Mouse (Mus musculus): Measurements from ENCODE around the gene Rgsl1. TPM values are rescaled to one million over a fixed set of nuclear protein-coding genes. Genes with fewer than 3 reads are reported as not detected.
A peak's percentile ranks its signal among the peaks of the same experiment; 100 is the strongest.

Rgsl1 gene
- polyA plus RNA-seq, 1 experiment from 2014 or later = 0.07 TPM

DNA sequence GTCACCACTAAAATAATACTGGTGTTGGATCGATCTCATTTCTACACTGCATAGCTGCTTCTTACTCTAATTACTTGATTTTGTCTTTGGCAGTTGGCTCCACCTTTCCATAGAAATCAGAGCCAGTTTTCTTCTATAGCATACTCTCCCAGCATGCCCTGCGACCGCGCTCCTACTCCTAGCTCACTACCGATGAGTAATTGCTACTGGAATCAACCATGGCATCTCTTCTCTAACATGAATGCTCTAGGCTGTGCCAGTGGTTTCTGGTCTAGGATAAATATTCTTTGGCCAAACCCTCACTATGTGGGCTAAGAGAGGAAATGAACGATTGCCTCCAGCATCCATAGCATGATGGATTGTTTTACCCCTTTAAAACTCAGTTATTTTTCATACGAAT lies 2.5 kb upstream of the Rgsl1 start:
- H3K36me3 ChIP-seq (ENCODE audit: control insufficient read depth, insufficient read depth, low read length) = no peaks in the 10 kb centered on the region
- no peak for DNase-seq (ENCODE audit: low spot score)
- no peak for ATAC-seq (ENCODE audit: insufficient number of reproducible peaks, low FRiP score, low TSS enrichment, low read depth)
- H3K4me3 ChIP-seq (ENCODE audit: low read depth, low read length) = no peak overlapping the region
- WGBS = 92% methylated on average over 7 of the region's 7 CpGs
- H3K4me2 ChIP-seq (ENCODE audit: low read depth, severe bottlenecking) = no peak overlapping the region
- H3K9me3 ChIP-seq (ENCODE audit: control insufficient read depth, low read length) = no peaks in the 10 kb centered on the region
- no peak overlapping the region for H3K9ac ChIP-seq (ENCODE audit: low read length)
- 0 out of 2 replicates have a peak, but pooled peaks cover under 1% of the 10 kb centered on the region for H3K4me1 ChIP-seq (ENCODE audit: control insufficient read depth, insufficient read depth, low read length)
- no peaks in the 10 kb centered on the region for H3K27me3 ChIP-seq (ENCODE audit: control insufficient read depth, insufficient read depth, low read length)
- H3K27ac ChIP-seq (replicated peaks; ENCODE audit: low read depth, low read length) = no peak overlapping the region

DNA sequence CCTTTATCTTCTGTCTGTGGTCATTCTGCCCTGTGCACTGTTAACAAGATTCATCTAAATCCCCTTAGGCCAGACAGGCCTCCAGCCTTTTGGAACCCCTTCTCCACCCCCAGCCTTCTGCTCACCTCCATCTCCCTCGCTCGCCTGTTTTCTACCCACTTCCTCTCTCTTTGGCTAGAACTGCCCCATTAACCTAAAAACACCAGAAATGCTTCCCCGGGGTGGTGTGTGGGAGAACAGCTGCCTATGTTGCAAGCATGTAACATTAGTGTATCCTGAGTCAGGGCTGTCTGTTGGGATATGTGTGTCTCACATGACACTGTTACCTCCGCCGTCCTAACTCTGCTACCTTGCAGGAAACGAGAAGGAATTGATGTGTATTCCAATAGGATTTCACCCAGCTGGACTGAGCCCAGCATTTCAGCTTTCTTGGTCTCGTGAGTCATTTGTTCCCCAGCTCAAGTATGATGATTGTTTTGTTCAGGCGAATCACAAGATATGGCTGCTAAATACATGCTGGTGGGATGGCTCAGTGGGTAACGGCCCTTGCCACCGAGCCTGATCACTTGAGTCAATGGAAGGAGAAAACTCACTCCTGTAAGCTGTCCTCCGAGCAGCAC lies 1.7 kb downstream of the Rgsl1 start:
- no peak overlapping the region for H3K4me2 ChIP-seq (ENCODE audit: low read depth, severe bottlenecking)
- no peaks in the 10 kb centered on the region for H3K27me3 ChIP-seq (ENCODE audit: control insufficient read depth, insufficient read depth, low read length)
- WGBS = 88% methylated on average over 11 of the region's 11 CpGs
- DNase-seq (ENCODE audit: low spot score) = no peak
- no peaks in the 10 kb centered on the region for H3K36me3 ChIP-seq (ENCODE audit: control insufficient read depth, insufficient read depth, low read length)
- no peak for ATAC-seq (ENCODE audit: insufficient number of reproducible peaks, low FRiP score, low TSS enrichment, low read depth)
- H3K9ac ChIP-seq (ENCODE audit: low read length) = no peak overlapping the region
- H3K9me3 ChIP-seq (ENCODE audit: control insufficient read depth, low read length) = no peaks in the 10 kb centered on the region
- H3K4me3 ChIP-seq (ENCODE audit: low read depth, low read length) = no peak overlapping the region
- no peak overlapping the region for H3K27ac ChIP-seq (replicated peaks; ENCODE audit: low read depth, low read length)
- no peaks in the 10 kb centered on the region for H3K4me1 ChIP-seq (ENCODE audit: control insufficient read depth, insufficient read depth, low read length)

DNA sequence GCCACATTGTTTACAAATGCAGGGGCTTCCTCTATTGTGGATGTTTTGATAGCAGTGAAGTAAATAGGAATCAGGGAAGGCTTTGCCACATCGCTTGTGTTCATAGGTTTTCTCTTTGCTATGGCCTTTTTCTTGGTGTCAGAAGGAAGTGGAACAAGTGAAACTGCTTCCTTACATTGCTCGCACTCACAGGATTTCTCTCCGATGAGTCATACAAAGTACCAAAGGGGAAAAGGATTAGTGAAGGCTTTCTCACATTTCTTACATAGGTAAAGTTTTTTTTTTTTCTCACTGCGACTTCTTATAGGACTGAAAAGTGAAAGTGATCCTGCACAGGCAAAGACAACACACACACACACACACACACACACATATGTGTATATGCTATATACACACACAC lies 7.9 kb downstream of the Rgsl1 start:
- Histone ChIP-seq H3K9ac (ENCODE audit: low read length) (no peak overlapping the region), H3K4me2 (ENCODE audit: low read depth, severe bottlenecking) (no peak overlapping the region), H3K27me3 (ENCODE audit: control insufficient read depth, insufficient read depth, low read length) (no peaks in the 10 kb centered on the region), H3K9me3 (ENCODE audit: control insufficient read depth, low read length) (no peaks in the 10 kb centered on the region), H3K27ac (replicated peaks; ENCODE audit: low read depth, low read length) (no peak overlapping the region), H3K4me1 (ENCODE audit: control insufficient read depth, insufficient read depth, low read length) (no peaks in the 10 kb centered on the region), H3K36me3 (ENCODE audit: control insufficient read depth, insufficient read depth, low read length) (no peaks in the 10 kb centered on the region), H3K4me3 (ENCODE audit: low read depth, low read length) (no peak overlapping the region)
- ATAC-seq (ENCODE audit: insufficient number of reproducible peaks, low FRiP score, low TSS enrichment, low read depth) = no peak
- 89% methylated on average over 4 of the region's 4 CpGs for WGBS
- DNase-seq (ENCODE audit: low spot score) = no peak

DNA sequence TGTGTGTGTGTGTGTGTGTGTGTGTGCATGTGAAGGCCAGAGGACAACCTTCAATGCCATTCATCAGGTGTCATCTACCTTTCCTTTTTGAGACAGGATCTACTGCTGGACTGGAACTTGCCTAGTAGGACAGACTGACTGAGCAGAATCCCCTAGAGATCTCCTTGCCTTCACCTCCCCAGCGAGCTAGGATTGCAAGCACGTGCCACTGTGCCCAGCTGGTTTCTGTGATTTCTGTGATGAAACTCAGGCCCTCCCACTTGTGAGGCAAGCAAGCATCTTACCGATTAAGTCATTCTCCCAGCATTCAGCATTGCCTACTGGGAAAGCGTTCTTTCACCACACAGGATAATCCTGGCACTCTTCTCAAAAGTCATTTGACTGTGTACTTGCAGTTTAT lies 13.2 kb downstream of the Rgsl1 start:
- ATAC-seq (ENCODE audit: insufficient number of reproducible peaks, low FRiP score, low TSS enrichment, low read depth) (no peak), DNase-seq (ENCODE audit: low spot score) (no peak)
- 74% methylated on average over 4 of the region's 4 CpGs for WGBS
- no peaks in the 10 kb centered on the region for H3K9me3 ChIP-seq (ENCODE audit: control insufficient read depth, low read length)
- no peak overlapping the region for H3K4me2 ChIP-seq (ENCODE audit: low read depth, severe bottlenecking)
- no peak overlapping the region for H3K4me3 ChIP-seq (ENCODE audit: low read depth, low read length)
- H3K36me3 ChIP-seq (ENCODE audit: control insufficient read depth, insufficient read depth, low read length) = no peaks in the 10 kb centered on the region
- no peak overlapping the region for H3K27ac ChIP-seq (replicated peaks; ENCODE audit: low read depth, low read length)
- H3K4me1 ChIP-seq (ENCODE audit: control insufficient read depth, insufficient read depth, low read length) = no peaks in the 10 kb centered on the region
- H3K27me3 ChIP-seq (ENCODE audit: control insufficient read depth, insufficient read depth, low read length) = no peaks in the 10 kb centered on the region
- no peak overlapping the region for H3K9ac ChIP-seq (ENCODE audit: low read length)

DNA sequence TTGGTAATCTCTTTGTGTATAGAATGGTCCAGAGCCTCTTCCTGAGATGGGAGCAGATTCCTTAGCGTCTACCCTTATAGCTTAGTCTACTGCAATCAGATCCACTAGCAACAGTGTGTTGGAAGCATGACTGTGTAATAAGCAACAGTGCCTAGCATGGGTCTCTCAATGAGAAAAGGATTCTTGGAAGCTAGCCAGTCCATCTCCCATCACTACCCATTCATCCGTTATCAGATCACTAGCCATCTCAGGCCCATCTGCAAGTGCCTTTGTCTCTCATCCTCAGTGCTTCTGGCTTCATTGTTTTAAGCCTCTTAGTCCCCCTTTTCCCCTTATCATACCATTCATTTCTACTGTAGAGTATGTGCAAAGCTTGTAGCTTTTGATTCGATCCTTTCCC lies 23.7 kb downstream of the Rgsl1 start:
- no peaks in the 10 kb centered on the region for H3K9me3 ChIP-seq (ENCODE audit: control insufficient read depth, low read length)
- no peaks in the 10 kb centered on the region for H3K27me3 ChIP-seq (ENCODE audit: control insufficient read depth, insufficient read depth, low read length)
- no peak overlapping the region for H3K9ac ChIP-seq (ENCODE audit: low read length)
- WGBS = 87% methylated on average over 3 of the region's 3 CpGs
- H3K27ac ChIP-seq (replicated peaks; ENCODE audit: low read depth, low read length) = no peak overlapping the region
- no peaks in the 10 kb centered on the region for H3K36me3 ChIP-seq (ENCODE audit: control insufficient read depth, insufficient read depth, low read length)
- DNase-seq (ENCODE audit: low spot score) (no peak), ATAC-seq (ENCODE audit: insufficient number of reproducible peaks, low FRiP score, low TSS enrichment, low read depth) (no peak)
- H3K4me2 ChIP-seq (ENCODE audit: low read depth, severe bottlenecking) = no peak overlapping the region
- no peaks in the 10 kb centered on the region for H3K4me1 ChIP-seq (ENCODE audit: control insufficient read depth, insufficient read depth, low read length)
- no peak overlapping the region for H3K4me3 ChIP-seq (ENCODE audit: low read depth, low read length)

DNA sequence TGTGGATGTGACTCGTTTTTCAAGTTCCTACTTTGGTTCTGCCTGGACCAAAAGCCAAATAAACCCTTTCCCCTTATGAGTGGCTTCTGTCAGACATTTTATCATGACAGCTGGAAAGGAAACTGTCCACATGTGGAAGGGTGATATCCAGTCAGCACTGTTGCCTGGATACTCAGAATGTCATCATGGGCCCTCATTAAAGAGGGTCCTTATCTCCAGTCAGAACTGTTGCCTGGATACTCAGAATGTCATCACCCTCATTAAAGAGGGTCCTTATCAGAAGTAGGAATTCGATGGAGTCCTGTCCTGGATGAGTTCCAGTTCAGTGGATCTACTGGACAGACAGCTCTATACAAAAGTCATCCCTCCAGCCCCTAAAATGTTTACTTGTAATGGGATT lies 29.7 kb downstream of the Rgsl1 start:
- H3K9ac ChIP-seq (ENCODE audit: low read length) = no peak overlapping the region
- H3K36me3 ChIP-seq (ENCODE audit: control insufficient read depth, insufficient read depth, low read length) = no peaks in the 10 kb centered on the region
- H3K27ac ChIP-seq (replicated peaks; ENCODE audit: low read depth, low read length) = no peak overlapping the region
- DNase-seq (ENCODE audit: low spot score) (no peak), ATAC-seq (ENCODE audit: insufficient number of reproducible peaks, low FRiP score, low TSS enrichment, low read depth) (no peak)
- no peaks in the 10 kb centered on the region for H3K4me1 ChIP-seq (ENCODE audit: control insufficient read depth, insufficient read depth, low read length)
- no peaks in the 10 kb centered on the region for H3K9me3 ChIP-seq (ENCODE audit: control insufficient read depth, low read length)
- H3K27me3 ChIP-seq (ENCODE audit: control insufficient read depth, insufficient read depth, low read length) = no peaks in the 10 kb centered on the region
- H3K4me2 ChIP-seq (ENCODE audit: low read depth, severe bottlenecking) = no peak overlapping the region
- H3K4me3 ChIP-seq (ENCODE audit: low read depth, low read length) = no peak overlapping the region
- WGBS = 72% methylated on average over 2 of the region's 2 CpGs

DNA sequence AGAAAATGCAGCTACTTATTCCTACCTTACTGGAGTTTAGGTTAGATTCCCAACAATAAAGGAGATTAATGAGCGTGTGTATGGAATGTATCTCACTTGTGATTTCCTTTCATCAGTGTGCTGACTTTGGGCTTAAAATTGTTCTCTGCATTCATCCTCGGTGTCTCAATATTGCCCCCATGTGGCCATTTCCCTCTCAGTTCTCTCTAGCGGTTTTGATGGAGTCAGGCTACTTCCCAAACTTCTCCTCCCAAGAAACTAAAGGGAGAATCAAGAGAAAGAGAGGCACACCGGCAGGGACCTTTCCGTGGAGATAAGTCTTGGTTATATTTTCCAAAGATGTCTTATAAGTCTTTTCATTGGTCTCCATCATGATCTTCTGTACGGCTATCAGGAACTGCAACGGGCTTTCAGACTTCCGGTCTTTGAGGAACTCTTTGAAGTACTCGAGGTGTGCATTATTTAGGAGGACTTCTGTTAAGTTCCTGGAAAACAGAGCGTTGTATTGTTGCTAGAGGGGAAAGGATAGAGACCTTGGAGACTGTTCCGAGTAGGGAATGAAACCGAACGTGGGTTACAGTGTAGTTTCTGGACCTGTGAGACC lies 36.5 kb downstream of the Rgsl1 start:
- Histone ChIP-seq H3K4me3 (ENCODE audit: low read depth, low read length) (no peak overlapping the region), H3K4me1 (ENCODE audit: control insufficient read depth, insufficient read depth, low read length) (no peaks in the 10 kb centered on the region), H3K9ac (ENCODE audit: low read length) (no peak overlapping the region), H3K9me3 (ENCODE audit: control insufficient read depth, low read length) (no peaks in the 10 kb centered on the region), H3K4me2 (ENCODE audit: low read depth, severe bottlenecking) (no peak overlapping the region), H3K27ac (replicated peaks; ENCODE audit: low read depth, low read length) (no peak overlapping the region), H3K27me3 (ENCODE audit: control insufficient read depth, insufficient read depth, low read length) (no peaks in the 10 kb centered on the region), H3K36me3 (ENCODE audit: control insufficient read depth, insufficient read depth, low read length) (no peaks in the 10 kb centered on the region; the same call in 1 of the 2 replicates)
- peak; percentile 73 for DNase-seq (ENCODE audit: low spot score)
- 48% methylated on average over 13 of the region's 13 CpGs for WGBS
- no peak for ATAC-seq (ENCODE audit: insufficient number of reproducible peaks, low FRiP score, low TSS enrichment, low read depth)

DNA sequence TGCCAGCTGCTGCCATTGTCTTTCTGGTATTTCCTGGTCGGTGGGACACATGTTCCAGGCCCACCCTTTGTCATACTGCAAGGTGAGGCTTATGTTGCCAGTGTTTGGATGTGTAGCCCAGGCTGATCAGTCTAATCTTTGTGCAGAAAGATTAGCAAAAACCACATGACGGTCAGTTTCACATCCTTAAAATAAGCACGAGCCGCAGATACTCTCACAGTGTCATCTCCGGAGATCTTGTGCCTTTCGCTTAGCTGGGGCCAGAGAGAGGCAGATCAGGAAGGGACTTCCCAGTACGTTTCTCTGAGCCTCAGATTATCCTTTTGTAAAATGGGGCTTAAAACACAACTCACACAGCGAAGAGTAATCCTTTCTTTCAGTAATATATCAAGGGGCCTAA lies 40.4 kb downstream of the Rgsl1 start:
- H3K4me1 ChIP-seq (ENCODE audit: control insufficient read depth, insufficient read depth, low read length) = no peaks in the 10 kb centered on the region
- no peak overlapping the region for H3K27ac ChIP-seq (replicated peaks; ENCODE audit: low read depth, low read length)
- no peak overlapping the region for H3K9ac ChIP-seq (ENCODE audit: low read length)
- no peaks in the 10 kb centered on the region for H3K9me3 ChIP-seq (ENCODE audit: control insufficient read depth, low read length)
- WGBS = 87% methylated on average over 8 of the region's 8 CpGs
- H3K4me2 ChIP-seq (ENCODE audit: low read depth, severe bottlenecking) = no peak overlapping the region
- H3K36me3 ChIP-seq (ENCODE audit: control insufficient read depth, insufficient read depth, low read length) = no peaks in the 10 kb centered on the region; the same call in 1 of the 2 replicates
- no peak for ATAC-seq (ENCODE audit: insufficient number of reproducible peaks, low FRiP score, low TSS enrichment, low read depth)
- no peak overlapping the region for H3K4me3 ChIP-seq (ENCODE audit: low read depth, low read length)
- DNase-seq (ENCODE audit: low spot score) = no peak
- no peaks in the 10 kb centered on the region for H3K27me3 ChIP-seq (ENCODE audit: control insufficient read depth, insufficient read depth, low read length)

DNA sequence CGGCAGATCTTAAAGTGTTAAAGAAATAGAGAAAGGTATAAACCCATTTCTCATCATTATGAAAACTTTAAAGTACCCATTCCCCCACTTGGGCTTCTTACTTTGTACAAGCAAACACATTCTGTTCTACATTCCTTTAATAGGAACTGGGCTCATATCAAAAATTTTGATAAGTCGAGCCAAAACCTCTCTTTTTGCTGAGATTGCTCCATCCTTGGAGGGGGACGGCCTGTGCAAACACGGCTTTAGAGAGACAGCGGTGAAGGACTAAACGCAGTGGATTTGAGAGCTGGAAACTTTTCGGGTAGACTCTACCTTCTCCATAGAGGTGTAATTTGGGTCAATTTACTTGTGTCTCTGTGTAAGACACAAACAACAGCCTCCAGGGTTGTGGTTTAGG lies 41.3 kb downstream of the Rgsl1 start:
- H3K9ac ChIP-seq (ENCODE audit: low read length) = no peak overlapping the region
- H3K4me1 ChIP-seq (ENCODE audit: control insufficient read depth, insufficient read depth, low read length) = no peaks in the 10 kb centered on the region
- H3K27me3 ChIP-seq (ENCODE audit: control insufficient read depth, insufficient read depth, low read length) = no peaks in the 10 kb centered on the region
- no peak overlapping the region for H3K4me2 ChIP-seq (ENCODE audit: low read depth, severe bottlenecking)
- H3K9me3 ChIP-seq (ENCODE audit: control insufficient read depth, low read length) = no peaks in the 10 kb centered on the region
- H3K36me3 ChIP-seq (ENCODE audit: control insufficient read depth, insufficient read depth, low read length) = no peaks in the 10 kb centered on the region; the same call in 1 of the 2 replicates
- ATAC-seq (ENCODE audit: insufficient number of reproducible peaks, low FRiP score, low TSS enrichment, low read depth) (no peak), DNase-seq (ENCODE audit: low spot score) (no peak)
- H3K4me3 ChIP-seq (ENCODE audit: low read depth, low read length) = no peak overlapping the region
- H3K27ac ChIP-seq (replicated peaks; ENCODE audit: low read depth, low read length) = no peak overlapping the region
- WGBS = 92% methylated on average over 7 of the region's 7 CpGs
